Mouse (Mus musculus): ENCODE data around the gene E130114P18Rik. TPM values are rescaled to one million over a fixed set of nuclear protein-coding genes. Genes with fewer than 3 reads are reported as not detected.

E130114P18Rik gene
- polyA plus RNA-seq, 1 experiment from 2014 or later: 0.72 TPM

DNA sequence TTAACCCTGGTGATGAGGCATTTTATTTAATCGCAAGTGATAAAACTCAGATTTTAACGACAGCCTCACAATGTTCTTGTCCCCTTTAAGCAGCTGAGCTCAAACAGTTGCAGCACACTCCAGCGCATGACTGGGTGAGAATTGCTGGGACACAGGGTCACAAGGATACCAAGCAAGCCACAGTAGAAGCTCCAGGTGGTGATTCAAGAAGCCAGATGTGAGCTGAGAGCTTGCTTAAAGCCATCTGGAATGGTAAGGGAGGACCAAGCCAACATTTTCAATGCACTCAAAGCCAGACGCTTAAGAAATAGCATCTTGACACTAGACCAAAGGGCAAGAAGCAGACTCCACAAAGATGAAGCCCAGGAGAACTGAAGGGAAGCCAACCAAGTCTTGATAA, 83.9 kb downstream of the E130114P18Rik start:
- no peaks in the 10 kb centered on the region for H3K27me3 ChIP-seq (ENCODE audit: control insufficient read depth, insufficient read depth, low read length)
- no peak overlapping the region for H3K9ac ChIP-seq (ENCODE audit: low read depth, low read length)
- no peak overlapping the region for H3K4me3 ChIP-seq (ENCODE audit: low read depth, low read length)
- 72% methylated on average over 4 of the region's 4 CpGs for WGBS (ENCODE audit: insufficient replicate concordance)
- H3K4me2 ChIP-seq: no peak overlapping the region
- no peak overlapping the region for H3K27ac ChIP-seq (ENCODE audit: low read depth, low read length)
- no peaks in the 10 kb centered on the region for H3K9me3 ChIP-seq (replicated peaks; ENCODE audit: control insufficient read depth, low read length)
- no peak for ATAC-seq (replicated peaks; ENCODE audit: insufficient number of reproducible peaks, low FRiP score, low TSS enrichment)
- peaks cover 5% of the 10 kb centered on the region; the same call in 1 of the 2 replicates for H3K4me1 ChIP-seq (ENCODE audit: control insufficient read depth, insufficient read depth, low read length)
- H3K36me3 ChIP-seq (ENCODE audit: control insufficient read depth, insufficient read depth, low read length): no peaks in the 10 kb centered on the region

DNA sequence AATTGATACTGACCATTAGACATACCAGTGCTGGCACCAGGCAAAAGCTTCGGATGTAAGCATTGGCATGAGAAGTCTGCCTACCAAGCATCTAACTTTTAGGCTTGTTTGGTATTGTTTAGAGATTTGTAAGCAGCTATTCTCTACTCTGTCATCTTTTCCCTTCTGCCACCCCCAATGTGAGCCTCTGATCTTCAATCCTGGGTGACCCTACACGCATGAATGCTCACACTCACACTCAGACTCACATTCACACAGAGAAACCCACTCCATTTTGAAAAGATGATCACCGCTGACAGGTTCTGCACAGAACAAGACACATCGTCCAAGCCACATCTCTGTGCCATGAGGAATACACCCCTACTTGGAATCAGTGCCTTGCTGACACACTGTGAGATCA, 84.8 kb downstream of the E130114P18Rik start:
- no peak overlapping the region for H3K9ac ChIP-seq (ENCODE audit: low read depth, low read length)
- no peak overlapping the region for H3K4me3 ChIP-seq (ENCODE audit: low read depth, low read length)
- no peaks in the 10 kb centered on the region for H3K27me3 ChIP-seq (ENCODE audit: control insufficient read depth, insufficient read depth, low read length)
- WGBS (ENCODE audit: insufficient replicate concordance): 81% methylated on average over 4 of the region's 4 CpGs
- H3K9me3 ChIP-seq (replicated peaks; ENCODE audit: control insufficient read depth, low read length): no peaks in the 10 kb centered on the region
- no peaks in the 10 kb centered on the region for H3K36me3 ChIP-seq (ENCODE audit: control insufficient read depth, insufficient read depth, low read length)
- no peak for ATAC-seq (replicated peaks; ENCODE audit: insufficient number of reproducible peaks, low FRiP score, low TSS enrichment)
- H3K4me1 ChIP-seq (ENCODE audit: control insufficient read depth, insufficient read depth, low read length): peaks cover 5% of the 10 kb centered on the region; the same call in 1 of the 2 replicates
- H3K27ac ChIP-seq (ENCODE audit: low read depth, low read length): no peak overlapping the region
- H3K4me2 ChIP-seq: no peak overlapping the region

DNA sequence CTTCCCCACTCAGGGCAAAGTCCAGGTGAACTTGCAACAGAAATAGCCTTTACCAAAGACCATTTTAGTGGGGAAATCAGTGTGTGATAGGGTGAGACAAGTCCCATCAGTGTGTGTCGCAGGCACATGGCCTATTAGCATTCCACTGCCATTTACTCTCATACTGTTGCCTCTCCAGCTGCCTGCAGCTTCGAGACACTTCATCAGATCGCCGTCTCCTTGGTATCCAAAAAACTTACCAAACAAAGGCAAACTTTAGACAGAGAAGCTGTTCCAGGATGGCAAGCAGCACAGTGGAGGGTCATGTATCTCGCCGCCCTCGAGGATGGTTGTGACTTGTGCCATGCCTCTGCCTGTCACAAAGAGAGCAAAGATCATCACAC, 87.5 kb downstream of the E130114P18Rik start:
- ATAC-seq (replicated peaks; ENCODE audit: insufficient number of reproducible peaks, low FRiP score, low TSS enrichment): no peak
- Histone ChIP-seq H3K9ac (ENCODE audit: low read depth, low read length) (no peak overlapping the region), H3K27ac (ENCODE audit: low read depth, low read length) (no peak overlapping the region), H3K4me2 (no peak overlapping the region), H3K36me3 (ENCODE audit: control insufficient read depth, insufficient read depth, low read length) (no peaks in the 10 kb centered on the region), H3K4me1 (ENCODE audit: control insufficient read depth, insufficient read depth, low read length) (peaks cover 5% of the 10 kb centered on the region; the same call in 1 of the 2 replicates), H3K4me3 (ENCODE audit: low read depth, low read length) (no peak overlapping the region), H3K9me3 (replicated peaks; ENCODE audit: control insufficient read depth, low read length) (no peaks in the 10 kb centered on the region), H3K27me3 (ENCODE audit: control insufficient read depth, insufficient read depth, low read length) (no peaks in the 10 kb centered on the region)
- WGBS (ENCODE audit: insufficient replicate concordance): 75% methylated on average over 7 of the region's 7 CpGs

DNA sequence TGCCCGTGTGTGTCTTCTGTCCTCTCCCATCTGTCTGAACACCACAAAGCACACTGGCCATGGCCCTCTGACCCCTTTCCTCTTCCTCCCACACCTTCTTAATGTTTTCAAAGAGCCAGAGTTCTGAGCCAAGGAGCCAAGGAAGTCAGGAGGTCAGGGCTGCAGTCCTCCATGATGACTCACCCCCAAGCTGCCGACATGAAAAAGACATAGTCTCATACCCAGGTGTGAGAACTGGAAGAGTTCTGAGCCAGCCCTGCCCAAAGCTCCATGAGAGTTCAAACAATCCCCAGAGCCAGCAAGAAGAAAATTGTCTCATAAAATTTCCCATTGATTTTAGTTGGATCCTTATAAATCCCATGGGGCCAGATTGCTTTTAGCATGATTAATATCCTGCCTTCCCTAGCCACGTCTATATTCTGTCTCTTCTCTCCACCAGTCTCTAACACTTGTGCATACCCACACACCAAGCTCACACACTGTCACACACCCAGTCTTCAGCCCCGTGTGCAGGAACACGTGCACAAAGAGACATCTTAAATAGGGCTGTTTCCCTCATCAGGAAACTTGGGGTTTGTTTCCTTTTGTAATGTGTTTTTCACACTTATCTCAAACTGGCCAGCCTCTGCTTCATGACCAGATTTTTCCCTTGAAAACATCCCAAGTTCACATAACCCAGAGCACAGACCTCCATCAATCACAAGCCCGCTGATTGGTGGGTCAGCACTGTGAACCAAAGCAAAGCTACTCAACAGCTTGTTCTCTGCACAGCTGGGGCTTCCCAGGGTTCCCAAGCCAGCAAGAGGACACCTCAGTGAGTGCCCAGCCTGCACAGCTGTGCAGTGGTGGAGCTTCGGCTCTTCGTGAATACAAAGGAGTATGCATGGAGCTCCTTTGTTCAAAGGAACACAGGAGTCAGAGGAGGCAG, 88.2 kb downstream of the E130114P18Rik start:
- H3K9me3 ChIP-seq (replicated peaks; ENCODE audit: control insufficient read depth, low read length): no peaks in the 10 kb centered on the region
- WGBS (ENCODE audit: insufficient replicate concordance): 44% methylated on average over 8 of the region's 8 CpGs
- no peak overlapping the region for H3K4me2 ChIP-seq
- H3K27ac ChIP-seq (ENCODE audit: low read depth, low read length): 0 out of 2 replicates have a peak overlapping the region, but pooled peaks have one; percentile 30
- no peak overlapping the region for H3K4me3 ChIP-seq (ENCODE audit: low read depth, low read length)
- no peak; the same call in 1 of the 2 replicates for ATAC-seq (replicated peaks; ENCODE audit: insufficient number of reproducible peaks, low FRiP score, low TSS enrichment)
- no peaks in the 10 kb centered on the region for H3K27me3 ChIP-seq (ENCODE audit: control insufficient read depth, insufficient read depth, low read length)
- peaks cover 5% of the 10 kb centered on the region; the same call in 1 of the 2 replicates for H3K4me1 ChIP-seq (ENCODE audit: control insufficient read depth, insufficient read depth, low read length)
- no peaks in the 10 kb centered on the region for H3K36me3 ChIP-seq (ENCODE audit: control insufficient read depth, insufficient read depth, low read length)
- no peak overlapping the region for H3K9ac ChIP-seq (ENCODE audit: low read depth, low read length)

DNA sequence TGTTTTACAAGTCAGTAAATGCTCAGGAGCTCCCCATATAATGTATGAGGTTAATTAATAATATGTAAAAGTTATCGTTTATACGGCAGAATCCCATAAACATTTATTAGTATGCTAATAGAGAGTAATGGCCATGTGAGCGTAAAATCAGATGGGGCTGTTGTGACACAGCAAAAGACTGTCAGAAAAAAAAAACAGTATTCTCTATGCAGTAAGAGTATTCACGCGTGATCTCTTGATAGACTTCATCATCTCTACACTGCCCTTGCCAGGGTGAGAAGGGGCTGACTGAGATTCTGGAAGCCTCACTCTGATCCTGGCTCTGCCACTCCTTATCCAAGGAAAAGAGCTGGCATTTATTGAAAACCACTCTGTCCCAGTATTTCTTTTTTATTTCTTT, 91.9 kb downstream of the E130114P18Rik start:
- Histone ChIP-seq H3K27ac (ENCODE audit: low read depth, low read length) (no peak overlapping the region), H3K9me3 (replicated peaks; ENCODE audit: control insufficient read depth, low read length) (no peaks in the 10 kb centered on the region), H3K4me2 (no peak overlapping the region), H3K36me3 (ENCODE audit: control insufficient read depth, insufficient read depth, low read length) (no peaks in the 10 kb centered on the region), H3K9ac (ENCODE audit: low read depth, low read length) (no peak overlapping the region), H3K4me1 (ENCODE audit: control insufficient read depth, insufficient read depth, low read length) (peaks cover 5% of the 10 kb centered on the region; the same call in 1 of the 2 replicates), H3K27me3 (ENCODE audit: control insufficient read depth, insufficient read depth, low read length) (no peaks in the 10 kb centered on the region), H3K4me3 (ENCODE audit: low read depth, low read length) (no peak overlapping the region)
- ATAC-seq (replicated peaks; ENCODE audit: insufficient number of reproducible peaks, low FRiP score, low TSS enrichment): no peak
- WGBS (ENCODE audit: insufficient replicate concordance): 91% methylated on average over 5 of the region's 5 CpGs

DNA sequence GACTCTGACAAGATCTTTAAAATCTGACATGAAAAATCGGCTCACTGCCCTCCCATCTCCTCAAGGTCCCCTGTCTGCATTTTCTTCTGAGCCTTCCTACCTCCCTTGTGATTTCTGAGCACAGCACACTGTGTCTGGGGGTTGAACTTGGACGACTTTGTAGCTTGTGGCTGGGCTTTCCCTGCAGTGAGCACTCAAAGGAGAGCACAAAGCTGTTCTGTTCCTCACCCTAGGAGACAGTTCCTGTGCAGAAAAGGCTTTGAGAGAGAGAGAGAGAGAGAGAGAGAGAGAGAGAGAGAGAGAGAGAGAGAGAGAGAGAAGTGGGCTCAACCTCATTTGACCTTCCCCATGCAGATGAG, 101.3 kb downstream of the E130114P18Rik start:
- ATAC-seq (replicated peaks; ENCODE audit: insufficient number of reproducible peaks, low FRiP score, low TSS enrichment): no peak
- peaks cover 5% of the 10 kb centered on the region for H3K4me1 ChIP-seq (ENCODE audit: control insufficient read depth, insufficient read depth, low read length)
- no peak overlapping the region for H3K4me3 ChIP-seq (ENCODE audit: low read depth, low read length)
- H3K4me2 ChIP-seq: no peak overlapping the region
- no peak overlapping the region for H3K9ac ChIP-seq (ENCODE audit: low read depth, low read length)
- H3K36me3 ChIP-seq (ENCODE audit: control insufficient read depth, insufficient read depth, low read length): no peaks in the 10 kb centered on the region
- WGBS (ENCODE audit: insufficient replicate concordance): 45% methylated on average over 2 of the region's 2 CpGs
- no peaks in the 10 kb centered on the region for H3K9me3 ChIP-seq (replicated peaks; ENCODE audit: control insufficient read depth, low read length)
- H3K27me3 ChIP-seq (ENCODE audit: control insufficient read depth, insufficient read depth, low read length): no peaks in the 10 kb centered on the region
- no peak overlapping the region for H3K27ac ChIP-seq (ENCODE audit: low read depth, low read length)

DNA sequence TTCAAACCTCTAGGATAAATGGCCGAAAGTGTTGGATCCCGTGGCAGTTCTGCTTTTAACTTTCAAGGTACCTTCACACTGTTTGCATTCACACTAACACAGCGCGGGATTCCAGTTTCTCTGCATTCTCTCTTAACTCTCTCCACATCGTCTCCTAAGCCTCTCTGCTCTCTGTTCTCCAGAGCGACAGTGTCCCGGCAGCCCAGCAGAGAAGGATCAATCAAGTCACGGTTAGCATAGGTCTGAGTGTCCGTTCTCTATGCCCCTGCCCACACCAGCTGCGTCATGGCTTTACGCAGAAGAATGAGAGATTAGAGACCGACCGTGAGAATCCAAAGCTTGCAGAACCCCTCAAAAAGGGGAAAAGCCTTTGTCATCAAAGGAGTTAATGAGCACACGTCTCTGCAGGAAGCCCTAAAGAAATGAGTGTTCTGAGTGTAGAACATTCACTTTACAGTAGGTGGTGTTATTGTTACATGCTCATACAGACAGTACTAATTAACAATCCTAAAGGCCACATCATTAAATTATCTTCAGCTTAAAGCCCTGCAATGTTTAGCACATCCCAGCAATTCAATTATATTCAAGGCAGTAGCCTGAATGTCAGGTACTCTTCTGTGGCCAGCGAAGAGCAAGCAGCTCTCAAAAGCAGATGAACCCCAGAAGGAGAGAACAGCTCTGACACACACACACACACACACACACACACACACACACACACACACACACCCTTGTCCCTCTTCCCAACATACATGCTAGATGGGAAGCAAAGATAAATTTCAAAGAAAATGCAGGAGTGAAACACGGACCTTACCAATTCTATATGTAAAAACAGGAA, 101.9 kb downstream of the E130114P18Rik start:
- no peak for ATAC-seq (replicated peaks; ENCODE audit: insufficient number of reproducible peaks, low FRiP score, low TSS enrichment)
- H3K27me3 ChIP-seq (ENCODE audit: control insufficient read depth, insufficient read depth, low read length): no peaks in the 10 kb centered on the region
- no peaks in the 10 kb centered on the region for H3K36me3 ChIP-seq (ENCODE audit: control insufficient read depth, insufficient read depth, low read length)
- no peak overlapping the region for H3K9ac ChIP-seq (ENCODE audit: low read depth, low read length)
- H3K4me1 ChIP-seq (ENCODE audit: control insufficient read depth, insufficient read depth, low read length): peaks cover 5% of the 10 kb centered on the region
- 54% methylated on average over 16 of the region's 16 CpGs for WGBS (ENCODE audit: insufficient replicate concordance)
- H3K27ac ChIP-seq (ENCODE audit: low read depth, low read length): no peak overlapping the region
- no peaks in the 10 kb centered on the region for H3K9me3 ChIP-seq (replicated peaks; ENCODE audit: control insufficient read depth, low read length)
- H3K4me3 ChIP-seq (ENCODE audit: low read depth, low read length): no peak overlapping the region
- H3K4me2 ChIP-seq: peak overlapping the region; percentile 35; the same call in 1 of the 2 replicates

DNA sequence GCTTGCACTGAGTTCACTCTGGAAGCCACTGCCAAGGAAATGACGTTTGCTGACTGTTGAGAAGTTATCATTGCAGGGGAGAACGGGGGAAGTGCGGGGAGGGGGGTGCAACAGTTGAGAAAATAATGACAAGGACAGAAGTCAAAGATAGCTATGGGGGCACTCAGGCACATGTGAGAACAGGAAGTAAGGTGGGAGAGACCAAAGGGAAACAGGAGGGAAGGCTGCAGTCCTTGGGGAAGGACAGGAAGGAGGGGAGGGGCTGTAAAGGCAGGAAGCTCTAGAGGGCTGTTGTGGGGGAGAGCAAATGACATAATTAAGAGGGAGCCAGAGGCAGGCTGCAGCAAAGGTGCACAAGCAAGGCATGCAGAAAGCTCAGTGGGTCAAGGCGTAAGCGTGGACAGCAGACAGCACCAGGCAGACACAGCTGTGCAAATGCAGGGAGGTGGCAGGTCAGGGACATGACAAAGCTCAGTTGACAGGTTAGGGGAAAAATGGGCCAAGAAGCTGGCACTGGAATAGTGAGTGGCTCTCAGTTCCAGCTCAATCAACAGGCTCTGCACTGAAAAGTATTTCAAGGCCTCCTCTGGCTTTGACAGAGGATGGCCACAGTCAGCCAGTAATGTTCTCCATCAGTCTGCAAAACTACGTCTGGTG, 103.9 kb downstream of the E130114P18Rik start:
- H3K9ac ChIP-seq (ENCODE audit: low read depth, low read length): no peak overlapping the region
- no peaks in the 10 kb centered on the region for H3K9me3 ChIP-seq (replicated peaks; ENCODE audit: control insufficient read depth, low read length)
- H3K4me2 ChIP-seq: no peak overlapping the region
- peaks cover 5% of the 10 kb centered on the region for H3K4me1 ChIP-seq (ENCODE audit: control insufficient read depth, insufficient read depth, low read length)
- no peaks in the 10 kb centered on the region for H3K36me3 ChIP-seq (ENCODE audit: control insufficient read depth, insufficient read depth, low read length)
- ATAC-seq (replicated peaks; ENCODE audit: insufficient number of reproducible peaks, low FRiP score, low TSS enrichment): peak; percentile 67
- 40% methylated on average over 6 of the region's 6 CpGs for WGBS (ENCODE audit: insufficient replicate concordance)
- peak overlapping the region; percentile 29; the same call in 1 of the 2 replicates for H3K27ac ChIP-seq (ENCODE audit: low read depth, low read length)
- H3K27me3 ChIP-seq (ENCODE audit: control insufficient read depth, insufficient read depth, low read length): no peaks in the 10 kb centered on the region
- no peak overlapping the region for H3K4me3 ChIP-seq (ENCODE audit: low read depth, low read length)

All from heart, embryonic 11.5 days (tissue).